Mouse (Mus musculus): Measurements from ENCODE around the gene Wdr11. TPM values are rescaled to one million over a fixed set of nuclear protein-coding genes. Genes with fewer than 3 reads are reported as not detected.

Gene Wdr11
- polyA plus RNA-seq, 1 experiment = not detected

- WGBS = 46% methylated on average over 9 of the region's 9 CpGs
- Histone ChIP-seq H3K4me3 (ENCODE audit: insufficient read depth, low read depth, low read length) (no peak overlapping the region), H3K4me1 (ENCODE audit: control insufficient read depth, insufficient read depth, low read length) (no peaks in the 10 kb centered on the region; the same call in 1 of the 2 replicates), H3K27ac (ENCODE audit: insufficient read depth, low read depth, low read length) (no peak overlapping the region)
- TF ChIP-seq POLR2A (IDR thresholded peaks at IDR 0.05; ENCODE audit: insufficient read depth, low read depth, low read length) (no peak), CTCF (IDR thresholded peaks at IDR 0.05; ENCODE audit: insufficient read depth, low read depth, low read length) (no peak)
These were observed 82.1 kb downstream of the Wdr11 start for GRCm38 (mm10) chr7:129673776-129674175.

GRCm38 (mm10) chr7:129674558-129674957, 82.9 kb downstream of the Wdr11 start:
- 83% methylated on average over 4 of the region's 4 CpGs for WGBS
- Histone ChIP-seq H3K27ac (ENCODE audit: insufficient read depth, low read depth, low read length) (no peak overlapping the region), H3K4me1 (ENCODE audit: control insufficient read depth, insufficient read depth, low read length) (peaks cover 3% of the 10 kb centered on the region), H3K4me3 (ENCODE audit: insufficient read depth, low read depth, low read length) (no peak overlapping the region)
- TF ChIP-seq CTCF (IDR thresholded peaks at IDR 0.05; ENCODE audit: insufficient read depth, low read depth, low read length) (no peak), POLR2A (IDR thresholded peaks at IDR 0.05; ENCODE audit: insufficient read depth, low read depth, low read length) (no peak)

GRCm38 (mm10) chr7:129675852-129676251, 84.2 kb downstream of the Wdr11 start:
- 95% methylated on average over 6 of the region's 6 CpGs for WGBS
- H3K4me3 ChIP-seq (ENCODE audit: insufficient read depth, low read depth, low read length) = no peak overlapping the region
- TF ChIP-seq CTCF (IDR thresholded peaks at IDR 0.05; ENCODE audit: insufficient read depth, low read depth, low read length) = no peak
- TF ChIP-seq POLR2A (IDR thresholded peaks at IDR 0.05; ENCODE audit: insufficient read depth, low read depth, low read length) = no peak
- H3K4me1 ChIP-seq (ENCODE audit: control insufficient read depth, insufficient read depth, low read length) = peaks cover 3% of the 10 kb centered on the region
- no peak overlapping the region for H3K27ac ChIP-seq (ENCODE audit: insufficient read depth, low read depth, low read length)

- peaks cover 3% of the 10 kb centered on the region for H3K4me1 ChIP-seq (ENCODE audit: control insufficient read depth, insufficient read depth, low read length)
- no peak for TF ChIP-seq POLR2A (IDR thresholded peaks at IDR 0.05; ENCODE audit: insufficient read depth, low read depth, low read length)
- TF ChIP-seq CTCF (IDR thresholded peaks at IDR 0.05; ENCODE audit: insufficient read depth, low read depth, low read length) = no peak
- no peak overlapping the region for H3K27ac ChIP-seq (ENCODE audit: insufficient read depth, low read depth, low read length)
- H3K4me3 ChIP-seq (ENCODE audit: insufficient read depth, low read depth, low read length) = no peak overlapping the region
- WGBS = 86% methylated on average over 4 of the region's 4 CpGs
These were observed 85.5 kb downstream of the Wdr11 start for GRCm38 (mm10) chr7:129677141-129677540.

GRCm38 (mm10) chr7:129678431-129678830, 86.8 kb downstream of the Wdr11 start:
- WGBS = 72% methylated on average over 8 of the region's 8 CpGs
- Histone ChIP-seq H3K4me1 (ENCODE audit: control insufficient read depth, insufficient read depth, low read length) (peaks cover 3% of the 10 kb centered on the region), H3K27ac (ENCODE audit: insufficient read depth, low read depth, low read length) (no peak overlapping the region), H3K4me3 (ENCODE audit: insufficient read depth, low read depth, low read length) (no peak overlapping the region)
- TF ChIP-seq CTCF (IDR thresholded peaks at IDR 0.05; ENCODE audit: insufficient read depth, low read depth, low read length) = no peak
- TF ChIP-seq POLR2A (IDR thresholded peaks at IDR 0.05; ENCODE audit: insufficient read depth, low read depth, low read length) = no peak

- TF ChIP-seq POLR2A (IDR thresholded peaks at IDR 0.05; ENCODE audit: insufficient read depth, low read depth, low read length) = no peak
- no peak for TF ChIP-seq CTCF (IDR thresholded peaks at IDR 0.05; ENCODE audit: insufficient read depth, low read depth, low read length)
- peaks cover 3% of the 10 kb centered on the region for H3K4me1 ChIP-seq (ENCODE audit: control insufficient read depth, insufficient read depth, low read length)
- WGBS = 30% methylated on average over 8 of the region's 8 CpGs
- no peak overlapping the region for H3K4me3 ChIP-seq (ENCODE audit: insufficient read depth, low read depth, low read length)
- no peak overlapping the region for H3K27ac ChIP-seq (ENCODE audit: insufficient read depth, low read depth, low read length)
These were observed 87.3 kb downstream of the Wdr11 start for GRCm38 (mm10) chr7:129678972-129679371.

- TF ChIP-seq CTCF (IDR thresholded peaks at IDR 0.05; ENCODE audit: insufficient read depth, low read depth, low read length) (no peak), POLR2A (IDR thresholded peaks at IDR 0.05; ENCODE audit: insufficient read depth, low read depth, low read length) (no peak)
- no peak overlapping the region for H3K27ac ChIP-seq (ENCODE audit: insufficient read depth, low read depth, low read length)
- peaks cover 5% of the 10 kb centered on the region for H3K4me1 ChIP-seq (ENCODE audit: control insufficient read depth, insufficient read depth, low read length)
- no peak overlapping the region for H3K4me3 ChIP-seq (ENCODE audit: insufficient read depth, low read depth, low read length)
- 84% methylated on average over 10 of the region's 10 CpGs for WGBS
These were observed 89.0 kb downstream of the Wdr11 start for GRCm38 (mm10) chr7:129680534-129681210.

- Histone ChIP-seq H3K4me3 (ENCODE audit: insufficient read depth, low read depth, low read length) (no peak overlapping the region), H3K4me1 (ENCODE audit: control insufficient read depth, insufficient read depth, low read length) (peaks cover 5% of the 10 kb centered on the region), H3K27ac (ENCODE audit: insufficient read depth, low read depth, low read length) (no peak overlapping the region)
- 92% methylated on average over 3 of the region's 3 CpGs for WGBS
- no peak for TF ChIP-seq CTCF (IDR thresholded peaks at IDR 0.05; ENCODE audit: insufficient read depth, low read depth, low read length)
- no peak for TF ChIP-seq POLR2A (IDR thresholded peaks at IDR 0.05; ENCODE audit: insufficient read depth, low read depth, low read length)
These were observed 90.9 kb downstream of the Wdr11 start for GRCm38 (mm10) chr7:129682525-129682924.

GRCm38 (mm10) chr7:129685326-129685725, 93.7 kb downstream of the Wdr11 start:
- Histone ChIP-seq H3K27ac (ENCODE audit: insufficient read depth, low read depth, low read length) (no peak overlapping the region), H3K4me1 (ENCODE audit: control insufficient read depth, insufficient read depth, low read length) (peaks cover 3% of the 10 kb centered on the region; the same call in 1 of the 2 replicates), H3K4me3 (ENCODE audit: insufficient read depth, low read depth, low read length) (no peak overlapping the region)
- 85% methylated on average over 5 of the region's 5 CpGs for WGBS
- TF ChIP-seq CTCF (IDR thresholded peaks at IDR 0.05; ENCODE audit: insufficient read depth, low read depth, low read length) (no peak), POLR2A (IDR thresholded peaks at IDR 0.05; ENCODE audit: insufficient read depth, low read depth, low read length) (no peak)

All from olfactory bulb, adult 2 months (tissue).